ENCODE assay signal across 10 mouse cellular contexts in genomic region chr9:61259421-61260174, GRCm38 (mm10).
DNase-seq lines count a peak whose midpoint lies in the region; ATAC-seq and TF ChIP-seq lines count a peak whose summit lies in the region.
"Had no signal": no experiment of that assay in that cellular context is flagged by ENCODE, and none has a peak within 500 bp of the region (broad histone marks: within the 10 kb centered on the region; RNA-seq: fewer than 3 reads in every experiment).

No protein-coding gene starts in this region.

- 6% methylated on average over 7 of the region's 7 CpGs for WGBS in forebrain, embryonic 10.5 days
- 3% methylated on average over 7 of the region's 7 CpGs for WGBS in forebrain, embryonic 11.5 days
- WGBS in heart, postnatal 0 days: 18% methylated on average over 7 of the region's 7 CpGs
- WGBS in limb, embryonic 13.5 days: 11% methylated on average over 7 of the region's 7 CpGs

- peak; percentile 37; the same call in 1 of the 2 replicates for TF ChIP-seq EP300 in heart, postnatal 0 days (IDR thresholded peaks at IDR 0.05; ENCODE audit: low read depth)

- no peak overlapping the region for H3K4me2 ChIP-seq in forebrain, embryonic 11.5 days (ENCODE audit: low read depth, low read length, severe bottlenecking)
- H3K4me2 ChIP-seq in heart, postnatal 0 days (ENCODE audit: low read depth, low read length): no peak overlapping the region
- H3K4me2 ChIP-seq in limb, embryonic 13.5 days (replicated peaks): no peak overlapping the region
- H3K4me2 ChIP-seq: heart, embryonic 13.5 days; liver, embryonic 15.5 days had no signal

- H3K27ac ChIP-seq in forebrain, embryonic 10.5 days: peak overlapping the region; percentile 79
- no peak overlapping the region for H3K27ac ChIP-seq in forebrain, embryonic 11.5 days (ENCODE audit: low read depth, low read length)
- H3K27ac ChIP-seq in heart, postnatal 0 days (ENCODE audit: low read depth): peak overlapping the region; percentile 54; the same call in 1 of the 2 replicates
- H3K27ac ChIP-seq in limb, embryonic 13.5 days: no peak overlapping the region
- H3K27ac ChIP-seq: heart, embryonic 13.5 days; liver, embryonic 15.5 days had no signal

- no peak for TF ChIP-seq CTCF in heart, postnatal 0 days (IDR thresholded peaks at IDR 0.05; ENCODE audit: low read depth)

- intact Hi-C loops in left cerebral cortex, postnatal 25 days (cut with DNase I): no loop called here

- H3K36me3 ChIP-seq in forebrain, embryonic 10.5 days (replicated peaks): no peaks in the 10 kb centered on the region
- no peaks in the 10 kb centered on the region for H3K36me3 ChIP-seq in forebrain, embryonic 11.5 days (ENCODE audit: control insufficient read depth, insufficient read depth, low read length)
- no peaks in the 10 kb centered on the region for H3K36me3 ChIP-seq in heart, postnatal 0 days (replicated peaks; ENCODE audit: control insufficient read depth, insufficient read depth, low read length)
- no peaks in the 10 kb centered on the region for H3K36me3 ChIP-seq in limb, embryonic 13.5 days
- H3K36me3 ChIP-seq: heart, embryonic 13.5 days; liver, embryonic 15.5 days had no signal

- peaks cover 64% of the 10 kb centered on the region for H3K27me3 ChIP-seq in forebrain, embryonic 10.5 days (ENCODE audit: poor library complexity, severe bottlenecking)
- no peaks in the 10 kb centered on the region; the same call in 1 of the 2 replicates for H3K27me3 ChIP-seq in forebrain, embryonic 11.5 days (ENCODE audit: control insufficient read depth, insufficient read depth, low read length)
- peaks cover 60% of the 10 kb centered on the region for H3K27me3 ChIP-seq in heart, postnatal 0 days (ENCODE audit: control insufficient read depth, insufficient read depth, low read length)
- 0 out of 2 replicates have a peak, but pooled peaks cover 7% of the 10 kb centered on the region for H3K27me3 ChIP-seq in limb, embryonic 13.5 days

- H3K4me1 ChIP-seq in forebrain, embryonic 10.5 days: peaks cover 42% of the 10 kb centered on the region
- peaks cover 10% of the 10 kb centered on the region for H3K4me1 ChIP-seq in forebrain, embryonic 11.5 days (replicated peaks; ENCODE audit: control insufficient read depth, insufficient read depth, low read length)
- no peaks in the 10 kb centered on the region; the same call in 1 of the 2 replicates for H3K4me1 ChIP-seq in heart, postnatal 0 days (ENCODE audit: control insufficient read depth, insufficient read depth)
- peaks cover 26% of the 10 kb centered on the region for H3K4me1 ChIP-seq in limb, embryonic 13.5 days
- H3K4me1 ChIP-seq: liver, embryonic 15.5 days had no signal

- no peak overlapping the region for H3K9ac ChIP-seq in forebrain, embryonic 11.5 days (ENCODE audit: low read length)
- H3K9ac ChIP-seq in heart, postnatal 0 days (replicated peaks; ENCODE audit: low read depth, low read length): no peak overlapping the region
- no peak overlapping the region for H3K9ac ChIP-seq in limb, embryonic 13.5 days
- H3K9ac ChIP-seq: heart, embryonic 13.5 days; liver, embryonic 15.5 days had no signal

- peaks cover under 1% of the 10 kb centered on the region; the same call in 1 of the 2 replicates for H3K9me3 ChIP-seq in forebrain, embryonic 10.5 days
- no peaks in the 10 kb centered on the region for H3K9me3 ChIP-seq in forebrain, embryonic 11.5 days (ENCODE audit: control insufficient read depth, low read length)
- H3K9me3 ChIP-seq in heart, postnatal 0 days (replicated peaks; ENCODE audit: control insufficient read depth, low read length): peaks cover 7% of the 10 kb centered on the region; the same call in 1 of the 2 replicates
- peaks cover 2% of the 10 kb centered on the region; the same call in 1 of the 2 replicates for H3K9me3 ChIP-seq in limb, embryonic 13.5 days
- H3K9me3 ChIP-seq: liver, embryonic 15.5 days had no signal

- DNase-seq in forebrain, embryonic 10.5 days (ENCODE audit: extremely low spot score, low spot score): no peak
- no peak for DNase-seq in forebrain, embryonic 11.5 days (ENCODE audit: low spot score)
- DNase-seq in R1 (ENCODE audit: low read depth, low spot score): peak; percentile 95
- peak; percentile 28 for DNase-seq in heart, postnatal 0 days (ENCODE audit: low spot score)
- DNase-seq in urinary bladder, postnatal 4 days (ENCODE audit: low spot score in 2 of 2): no peak
- DNase-seq in left cerebral cortex, postnatal 25 days (ENCODE audit: low spot score in 2 of 2): no peak
- DNase-seq in layer of hippocampus, adult 8-10 months (ENCODE audit: low spot score in 2 of 2): no peak

- no peak overlapping the region for H3K4me3 ChIP-seq in forebrain, embryonic 10.5 days
- H3K4me3 ChIP-seq in forebrain, embryonic 11.5 days (ENCODE audit: low read depth, low read length): no peak overlapping the region
- no peak overlapping the region for H3K4me3 ChIP-seq in heart, postnatal 0 days (ENCODE audit: low read depth, low read length)
- H3K4me3 ChIP-seq in limb, embryonic 13.5 days: no peak overlapping the region
- H3K4me3 ChIP-seq: heart, embryonic 13.5 days; liver, embryonic 15.5 days had no signal

- no peak for ATAC-seq in forebrain, embryonic 11.5 days (replicated peaks; ENCODE audit: low FRiP score)
- ATAC-seq in heart, postnatal 0 days (ENCODE audit: insufficient read depth, low read depth): peak; percentile 74
- peak; percentile 48 for ATAC-seq in limb, embryonic 13.5 days (ENCODE audit: low FRiP score, low read depth)

Comparison
In these comparisons a context has a peak if more than half of its experiments do, and no peak if none do; other contexts are left out.
1. H3K27ac ChIP-seq: peak in forebrain, embryonic 10.5 days (single experiment) and heart, postnatal 0 days (single experiment); none in forebrain, embryonic 11.5 days (single experiment) and limb, embryonic 13.5 days (single experiment).
2. DNase-seq: peak in R1 (single experiment) and heart, postnatal 0 days (single experiment); none in forebrain, embryonic 10.5 days (single experiment), forebrain, embryonic 11.5 days (single experiment), urinary bladder, postnatal 4 days (0 of 2), left cerebral cortex, postnatal 25 days (0 of 2) and layer of hippocampus, adult 8-10 months (0 of 2).